Mouse (Mus musculus): ENCODE data around the gene Ncoa6. TPM values are rescaled to one million over a fixed set of nuclear protein-coding genes. Genes with fewer than 3 reads are reported as not detected.

The Ncoa6 gene
- total and polyA plus RNA-seq, 2 experiments from 2014 or later: 32.1 to 73.1 TPM

DNA sequence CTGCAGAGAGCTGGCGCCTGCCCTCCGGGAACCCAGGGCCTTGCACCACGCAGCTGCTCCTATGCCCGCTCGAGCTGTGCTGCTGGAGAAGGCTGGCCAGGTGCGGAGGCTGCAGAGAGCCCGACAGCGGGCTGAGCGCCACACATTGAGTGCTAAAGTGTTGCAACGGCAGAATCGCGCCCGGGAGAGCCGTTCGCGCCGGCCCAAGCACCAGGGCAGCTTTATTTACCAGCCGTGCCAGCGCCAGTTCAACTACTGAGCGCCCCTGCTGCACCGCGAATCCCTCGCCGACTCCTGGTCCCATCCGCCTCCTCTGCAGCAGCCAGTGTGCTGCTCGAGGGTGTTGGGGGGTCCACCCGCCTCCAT lies 87.2 kb downstream of the Ncoa6 start:
- WGBS: 10% methylated on average over 27 of the region's 27 CpGs

GRCm38 (mm10) chr2:155385731-155386533 lies 87.8 kb downstream of the Ncoa6 start:
- Histone ChIP-seq H3K27me3 (ENCODE audit: insufficient read depth, low read length) (no peaks in the 10 kb centered on the region), H3K9me3 (ENCODE audit: low read length) (no peaks in the 10 kb centered on the region), H3K4me3 (ENCODE audit: low read depth, low read length) (no peak overlapping the region), H3K9ac (replicated peaks; ENCODE audit: low read length, poor library complexity, severe bottlenecking) (peak overlapping the region; percentile 39; the same call in 1 of the 2 replicates), H3K27ac (ENCODE audit: low read depth, low read length) (0 out of 2 replicates have a peak overlapping the region, but pooled peaks have one; percentile 32), H3K36me3 (ENCODE audit: insufficient read depth, low read length) (peaks cover 45% of the 10 kb centered on the region; the same call in 1 of the 2 replicates), H3K4me2 (ENCODE audit: low read depth, low read length, poor library complexity, severe bottlenecking) (0 out of 2 replicates have a peak overlapping the region, but pooled peaks have one; percentile 13), H3K4me1 (ENCODE audit: insufficient read depth, low read length) (peaks cover 15% of the 10 kb centered on the region)
- TF ChIP-seq CTCF (IDR thresholded peaks at IDR 0.05): no peak
- no peak for DNase-seq (ENCODE audit: low spot score)
- 57% methylated on average over 18 of the region's 18 CpGs for WGBS
- no peak for ATAC-seq (ENCODE audit: low FRiP score)

More for the DNA sequence above, 87.2 kb downstream of the Ncoa6 start:
- Histone ChIP-seq H3K4me2 (ENCODE audit: low read depth, low read length, poor library complexity, severe bottlenecking) (0 out of 2 replicates have a peak overlapping the region, but pooled peaks have one; percentile 13), H3K9ac (replicated peaks; ENCODE audit: low read length, poor library complexity, severe bottlenecking) (no peak overlapping the region; the same call in 1 of the 2 replicates), H3K4me3 (ENCODE audit: low read depth, low read length) (no peak overlapping the region), H3K36me3 (ENCODE audit: insufficient read depth, low read length) (peaks cover 50% of the 10 kb centered on the region; the same call in 1 of the 2 replicates), H3K9me3 (ENCODE audit: low read length) (no peaks in the 10 kb centered on the region), H3K4me1 (ENCODE audit: insufficient read depth, low read length) (peaks cover 15% of the 10 kb centered on the region), H3K27me3 (ENCODE audit: insufficient read depth, low read length) (no peaks in the 10 kb centered on the region), H3K27ac (ENCODE audit: low read depth, low read length) (no peak overlapping the region)
- no peak for DNase-seq (ENCODE audit: low spot score)
- TF ChIP-seq CTCF (IDR thresholded peaks at IDR 0.05): no peak
- ATAC-seq (ENCODE audit: low FRiP score): no peak

GRCm38 (mm10) chr2:155385090-155385489 lies 88.6 kb downstream of the Ncoa6 start:
- H3K27ac ChIP-seq (ENCODE audit: low read depth, low read length): no peak overlapping the region
- ATAC-seq (ENCODE audit: low FRiP score) (no peak), DNase-seq (ENCODE audit: low spot score) (peak; percentile 91)
- no peak overlapping the region; the same call in 1 of the 2 replicates for H3K9ac ChIP-seq (replicated peaks; ENCODE audit: low read length, poor library complexity, severe bottlenecking)
- TF ChIP-seq CTCF (IDR thresholded peaks at IDR 0.05): peak; percentile 88
- H3K4me3 ChIP-seq (ENCODE audit: low read depth, low read length): no peak overlapping the region
- no peaks in the 10 kb centered on the region for H3K27me3 ChIP-seq (ENCODE audit: insufficient read depth, low read length)
- peaks cover 42% of the 10 kb centered on the region; the same call in 1 of the 2 replicates for H3K36me3 ChIP-seq (ENCODE audit: insufficient read depth, low read length)
- WGBS: 16% methylated on average over 7 of the region's 7 CpGs
- no peak overlapping the region for H3K4me2 ChIP-seq (ENCODE audit: low read depth, low read length, poor library complexity, severe bottlenecking)
- H3K9me3 ChIP-seq (ENCODE audit: low read length): no peaks in the 10 kb centered on the region
- H3K4me1 ChIP-seq (ENCODE audit: insufficient read depth, low read length): peaks cover 15% of the 10 kb centered on the region

DNA sequence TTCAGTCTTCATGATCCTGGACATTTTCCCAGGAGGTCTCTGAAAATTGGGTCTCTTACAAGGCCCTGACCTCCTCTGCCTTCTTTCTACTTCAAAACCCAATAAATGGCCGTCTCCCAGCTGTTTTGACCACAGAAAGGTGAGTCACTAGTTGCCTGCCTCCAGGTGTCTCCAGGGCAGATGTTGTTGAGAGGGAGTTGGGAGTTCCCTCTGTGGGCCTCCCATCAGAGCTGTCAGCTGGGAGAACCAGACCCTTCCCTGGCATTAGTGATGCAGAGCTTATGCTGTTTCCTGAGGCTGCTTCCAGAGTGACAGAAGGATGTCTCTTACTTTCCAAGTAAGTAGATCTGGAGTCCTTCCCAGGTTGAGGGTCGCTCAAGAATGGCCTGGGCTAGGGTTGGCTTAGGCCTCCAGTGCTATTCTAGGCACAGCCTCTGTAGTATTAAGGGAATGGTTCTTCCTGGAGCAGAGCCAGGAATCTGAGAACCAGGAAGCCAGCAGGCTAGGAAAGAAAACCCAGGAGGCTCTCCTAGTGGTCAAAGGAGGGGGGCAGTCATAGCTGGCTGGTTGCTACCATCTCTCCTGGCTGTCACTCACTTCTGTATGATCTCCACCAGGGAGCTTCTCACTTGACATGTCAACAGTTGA lies 90.8 kb downstream of the Ncoa6 start:
- no peak for ATAC-seq (ENCODE audit: low FRiP score)
- no peak overlapping the region; the same call in 1 of the 2 replicates for H3K9ac ChIP-seq (replicated peaks; ENCODE audit: low read length, poor library complexity, severe bottlenecking)
- peak; percentile 21 for DNase-seq (ENCODE audit: low spot score)
- no peaks in the 10 kb centered on the region for H3K27me3 ChIP-seq (ENCODE audit: insufficient read depth, low read length)
- H3K27ac ChIP-seq (ENCODE audit: low read depth, low read length): peak overlapping the region; percentile 100
- no peaks in the 10 kb centered on the region for H3K9me3 ChIP-seq (ENCODE audit: low read length)
- H3K4me3 ChIP-seq (ENCODE audit: low read depth, low read length): peak overlapping the region; percentile 77
- H3K4me1 ChIP-seq (ENCODE audit: insufficient read depth, low read length): peaks cover 15% of the 10 kb centered on the region
- TF ChIP-seq CTCF (IDR thresholded peaks at IDR 0.05): no peak
- peak overlapping the region; percentile 63 for H3K4me2 ChIP-seq (ENCODE audit: low read depth, low read length, poor library complexity, severe bottlenecking)
- 0 out of 2 replicates have a peak, but pooled peaks cover 27% of the 10 kb centered on the region for H3K36me3 ChIP-seq (ENCODE audit: insufficient read depth, low read length)
- 66% methylated on average over 2 of the region's 2 CpGs for WGBS

- H3K9ac ChIP-seq (replicated peaks; ENCODE audit: low read length, poor library complexity, severe bottlenecking): peak overlapping the region; percentile 99
- WGBS: 6% methylated on average over 6 of the region's 6 CpGs
- peak overlapping the region; percentile 63 for H3K4me2 ChIP-seq (ENCODE audit: low read depth, low read length, poor library complexity, severe bottlenecking)
- peaks cover 15% of the 10 kb centered on the region for H3K4me1 ChIP-seq (ENCODE audit: insufficient read depth, low read length)
- peak overlapping the region; percentile 77 for H3K4me3 ChIP-seq (ENCODE audit: low read depth, low read length)
- ATAC-seq (ENCODE audit: low FRiP score) (peak; percentile 35), DNase-seq (ENCODE audit: low spot score) (peak; percentile 46)
- no peaks in the 10 kb centered on the region for H3K27me3 ChIP-seq (ENCODE audit: insufficient read depth, low read length)
- H3K36me3 ChIP-seq (ENCODE audit: insufficient read depth, low read length): 0 out of 2 replicates have a peak, but pooled peaks cover 22% of the 10 kb centered on the region
- no peak for TF ChIP-seq CTCF (IDR thresholded peaks at IDR 0.05)
- H3K9me3 ChIP-seq (ENCODE audit: low read length): no peaks in the 10 kb centered on the region
- peak overlapping the region; percentile 100 for H3K27ac ChIP-seq (ENCODE audit: low read depth, low read length)
These were observed 91.4 kb downstream of the Ncoa6 start for GRCm38 (mm10) chr2:155382332-155382700.
